Mouse (Mus musculus) cerebellum, postnatal 10 days (tissue): ENCODE measurements around the gene Dok5.

Source experiments
- DNase-seq, 2 experiments: peaks; one replicate each; pipeline ENCODE4 v3.0.0; 2021; ENCODE audit warnings: mixed read lengths in 2 of 2

The Dok5 gene

DNA sequence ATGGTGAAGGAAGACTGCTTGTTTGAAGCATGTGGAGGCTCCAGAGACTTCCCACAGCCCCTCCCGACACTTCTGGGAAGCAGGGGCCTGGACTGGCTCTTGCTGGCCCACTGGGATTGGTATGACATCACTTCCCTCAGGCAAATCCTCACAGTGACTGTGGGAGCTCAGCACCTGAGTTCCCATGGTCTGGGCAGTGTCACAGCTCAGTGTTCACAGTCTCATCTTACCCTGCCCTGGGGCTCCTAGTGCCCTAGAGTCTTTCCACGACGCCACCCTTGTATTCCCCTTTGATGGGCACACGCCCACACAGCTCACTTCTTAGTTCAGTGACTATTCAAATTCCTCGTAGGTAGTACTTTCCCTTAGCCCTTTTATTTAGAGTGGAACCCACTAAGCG is 71.4 kb downstream of the Dok5 start:
- no peak for DNase-seq

DNA sequence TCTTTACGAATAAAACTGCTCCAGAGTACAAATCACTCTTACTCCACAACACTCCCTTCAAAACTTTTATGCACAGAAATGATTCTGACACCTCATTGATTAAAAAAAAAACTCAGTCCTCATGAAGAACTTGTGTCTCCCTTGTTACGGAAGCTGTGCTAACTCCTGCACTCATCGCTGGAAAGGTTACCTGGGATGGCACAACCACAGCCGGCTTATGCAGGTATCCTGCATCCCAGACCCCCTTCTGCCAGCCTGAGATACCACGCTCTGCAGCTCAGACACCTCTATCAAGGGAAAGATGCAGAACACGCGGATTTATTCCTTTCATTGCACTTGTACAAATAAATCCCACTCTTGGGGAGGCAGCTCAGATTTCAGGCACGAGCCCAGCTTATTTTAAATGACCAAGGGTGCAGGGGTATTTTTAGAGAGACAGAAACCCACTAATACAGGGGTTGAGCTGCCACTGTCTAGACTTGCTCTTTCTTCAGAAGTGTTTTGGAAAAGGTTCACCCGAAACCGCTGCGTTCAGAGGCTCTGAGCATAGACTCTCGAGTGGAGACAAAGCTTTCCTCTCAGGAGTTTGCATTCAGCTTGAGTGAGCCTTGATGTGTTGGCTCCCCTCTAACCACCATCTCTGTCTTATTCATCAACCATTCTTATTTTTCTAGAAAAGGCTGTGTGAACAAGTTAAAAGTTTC is 76.1 kb downstream of the Dok5 start:
- no peak for DNase-seq

DNA sequence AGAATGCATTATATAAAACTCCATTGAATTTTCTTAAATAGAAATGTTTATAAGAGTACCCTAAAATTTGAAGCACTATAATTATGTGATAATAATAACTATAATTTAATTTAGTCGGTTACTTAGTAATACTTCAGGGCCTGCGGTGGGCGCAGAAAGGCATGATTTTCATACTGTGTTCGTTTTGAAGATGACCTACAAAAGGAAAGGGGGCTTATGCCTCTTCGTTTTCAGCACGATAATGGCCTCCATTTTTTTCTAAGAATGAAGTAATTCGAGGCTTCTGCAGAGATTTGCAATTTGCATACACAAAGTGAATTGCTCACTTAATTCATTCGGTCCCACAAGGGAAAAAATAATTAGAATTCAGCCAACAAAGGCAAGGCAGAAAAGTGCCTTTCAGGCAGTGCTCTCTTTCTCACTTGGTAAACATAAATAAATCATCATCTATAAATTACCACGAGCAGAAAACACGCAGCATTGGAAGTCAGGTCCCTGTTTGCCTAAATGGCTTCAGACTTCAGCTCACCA is 76.7 kb downstream of the Dok5 start:
- no peak for DNase-seq

DNA sequence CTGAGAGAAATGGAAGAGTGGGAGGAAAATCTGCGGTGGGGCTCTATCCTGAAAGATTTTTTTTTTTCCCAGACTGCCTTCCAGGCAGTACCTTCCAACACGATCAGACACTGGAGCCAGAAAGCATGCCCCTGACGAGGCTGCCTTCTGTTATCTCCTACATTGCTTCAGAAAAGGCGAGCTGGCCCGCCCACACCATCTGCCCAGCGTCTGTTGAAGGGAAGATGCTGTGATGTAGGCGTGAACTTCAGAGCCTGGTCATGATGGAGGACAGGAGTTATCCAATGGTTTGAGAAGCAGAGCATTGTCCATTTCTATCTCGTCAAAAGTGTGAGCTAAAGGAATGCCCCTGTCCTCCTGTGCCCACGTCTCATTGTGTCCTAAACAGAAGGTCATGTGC is 79.7 kb downstream of the Dok5 start:
- peak; percentile 94 to 97 for DNase-seq

DNA sequence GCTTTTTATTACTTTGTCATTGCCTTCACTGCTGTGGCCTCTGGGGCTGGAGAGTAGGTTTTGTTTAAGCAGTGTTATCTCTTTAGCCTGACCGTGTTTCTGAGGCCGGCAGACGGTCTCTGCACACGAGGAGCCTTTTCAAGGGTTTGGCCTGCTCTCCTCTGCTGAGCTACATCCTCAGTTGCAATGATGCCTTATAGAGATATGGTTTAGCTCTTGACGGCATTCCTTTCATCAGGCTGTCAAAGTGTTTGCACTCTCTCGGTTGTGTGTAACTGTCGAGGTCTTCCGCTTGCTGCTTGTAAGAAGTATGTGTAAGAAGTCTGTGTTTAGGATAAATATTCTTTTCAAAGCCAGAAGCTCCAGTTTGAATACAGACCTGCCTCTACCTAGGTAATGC is 84.7 kb downstream of the Dok5 start:
- DNase-seq, result no peak

DNA sequence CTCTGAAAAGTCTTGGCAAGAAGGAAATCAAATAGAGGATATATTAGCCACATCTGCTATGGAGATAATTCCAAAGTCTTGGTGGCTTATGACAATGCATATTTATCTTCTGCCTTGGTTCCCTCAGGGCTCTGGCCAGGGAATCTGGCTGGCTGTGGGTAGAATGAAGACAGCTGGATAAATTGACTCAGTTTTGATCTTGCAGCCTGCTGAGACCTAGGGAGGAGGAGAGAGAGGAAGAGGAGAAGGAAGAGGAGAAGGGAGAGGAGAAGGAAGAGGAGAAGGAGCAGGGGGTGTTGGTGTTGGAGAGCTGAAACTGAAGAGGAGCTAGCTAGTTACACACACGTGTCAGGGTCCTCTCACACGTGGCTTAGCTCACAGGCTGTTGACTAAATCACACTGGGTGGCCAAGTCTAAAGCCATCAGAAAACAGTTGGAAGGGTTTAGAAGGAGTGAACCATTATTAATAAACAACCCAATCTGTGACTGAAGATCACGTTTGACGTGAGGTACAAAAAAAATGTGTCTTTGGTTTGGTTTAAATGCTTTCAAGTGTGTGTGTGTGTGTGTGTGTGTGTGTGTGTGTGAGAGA is 85.6 kb downstream of the Dok5 start:
- DNase-seq, result no peak

DNA sequence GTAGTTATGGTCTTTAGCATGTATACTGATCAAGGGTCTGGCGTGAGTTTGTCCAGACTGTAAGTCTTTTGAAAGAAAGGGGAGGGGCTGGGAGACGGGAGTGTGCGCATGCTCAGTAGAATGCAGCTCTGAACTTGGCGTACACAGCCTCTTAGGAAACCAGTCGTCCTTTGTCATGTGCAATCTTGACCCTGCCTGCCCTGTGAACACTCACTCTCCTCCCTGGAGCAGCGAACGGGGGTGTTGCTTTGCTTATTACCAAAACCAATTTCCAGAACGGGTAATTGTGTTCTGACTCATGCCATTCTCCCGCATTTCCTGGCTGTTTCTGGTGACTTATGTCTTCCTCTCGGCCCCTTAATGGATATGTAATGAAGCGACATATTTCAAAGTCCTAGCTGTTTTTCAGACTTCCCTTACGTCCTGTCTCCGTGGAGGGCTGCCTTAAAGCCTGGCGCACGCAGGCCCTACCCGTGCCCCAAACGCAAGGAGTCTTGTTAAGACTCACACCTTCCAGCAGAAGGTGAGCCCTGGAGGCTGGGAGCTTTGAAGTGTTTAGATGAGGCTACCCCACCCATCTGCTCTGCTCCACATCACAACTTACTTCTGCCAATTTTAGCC is 95.3 kb downstream of the Dok5 start:
- no peak for DNase-seq

DNA sequence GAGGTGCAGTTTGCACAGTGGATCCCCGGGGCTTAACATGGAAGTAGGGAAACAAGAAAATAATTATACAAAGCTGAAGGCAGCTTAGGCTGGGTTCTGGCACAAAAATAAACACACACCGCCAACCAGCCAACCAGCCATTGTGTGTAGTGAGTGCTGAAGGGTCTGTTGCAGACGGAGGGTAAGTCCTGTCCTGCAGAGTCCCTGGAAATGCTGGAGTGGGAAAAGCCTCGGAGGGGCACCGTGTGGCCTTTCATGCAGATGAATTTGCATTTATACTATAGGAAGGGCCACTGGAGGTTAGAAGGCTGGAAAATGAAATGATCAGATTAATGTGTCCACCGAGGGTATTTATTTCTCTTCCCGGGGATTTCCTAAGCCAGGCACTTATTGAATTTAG is 97.2 kb downstream of the Dok5 start:
- peak in 1 of 2 experiments; percentile 29 for DNase-seq

DNA sequence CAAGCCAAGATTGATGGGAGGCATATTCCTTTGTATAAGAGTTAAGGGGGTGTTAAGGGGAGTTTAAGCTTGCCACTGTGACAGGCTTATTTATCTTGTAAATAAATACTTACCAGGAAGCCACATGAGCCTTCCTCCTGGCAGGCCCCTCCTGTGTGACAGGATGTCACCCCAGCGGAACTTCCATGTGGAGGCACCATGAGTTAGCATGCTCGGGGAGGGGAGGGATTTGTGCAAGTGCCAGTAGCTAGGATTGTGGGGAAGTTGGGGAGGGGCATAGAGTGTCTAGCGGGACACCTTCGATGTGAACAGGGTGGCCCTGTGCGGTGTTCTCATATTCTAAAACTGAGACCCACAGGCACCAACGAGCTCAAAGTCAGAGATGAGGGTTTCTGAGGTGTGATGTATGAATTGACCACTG is 97.6 kb downstream of the Dok5 start:
- no peak for DNase-seq

DNA sequence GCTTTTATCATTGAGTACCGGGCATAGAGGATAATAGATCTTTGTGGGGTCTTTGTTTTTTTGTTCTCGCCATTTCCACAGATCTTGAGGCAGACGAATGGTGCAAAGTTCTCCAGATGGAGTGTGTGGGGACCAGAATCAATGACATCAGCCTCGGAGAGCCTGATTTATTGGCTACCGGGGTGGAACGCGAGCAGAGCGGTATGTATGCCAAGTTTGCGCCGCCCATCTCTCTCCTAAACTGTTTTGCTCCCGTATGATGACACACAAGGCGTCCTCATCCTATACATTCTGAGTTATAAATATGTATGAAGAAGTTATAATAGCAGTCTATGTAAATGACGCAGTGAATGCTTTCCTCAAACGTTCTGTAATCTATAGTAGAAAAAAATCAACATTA is 98.4 kb downstream of the Dok5 start:
- no peak for DNase-seq

DNA sequence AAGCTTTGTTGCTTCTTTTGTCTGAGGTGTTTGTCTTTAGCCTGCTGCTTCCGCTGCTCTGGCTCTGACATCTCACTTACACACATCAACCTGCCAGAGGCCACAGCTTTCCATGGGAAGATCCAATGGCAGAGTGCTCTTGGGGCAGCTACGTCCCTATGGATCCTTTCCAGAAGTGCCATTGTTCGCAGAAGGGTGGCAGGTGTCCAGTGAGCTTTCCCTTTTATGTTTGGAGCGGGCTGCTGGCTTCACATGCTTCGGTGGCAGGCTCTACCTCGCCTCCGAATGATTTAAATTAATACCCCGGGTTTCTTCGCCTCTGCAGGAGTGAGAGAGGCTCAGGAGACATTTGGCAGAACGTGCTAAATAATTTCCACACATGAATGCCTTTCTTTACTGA is 105.3 kb downstream of the Dok5 start:
- peak; percentile 76 to 80 for DNase-seq

DNA sequence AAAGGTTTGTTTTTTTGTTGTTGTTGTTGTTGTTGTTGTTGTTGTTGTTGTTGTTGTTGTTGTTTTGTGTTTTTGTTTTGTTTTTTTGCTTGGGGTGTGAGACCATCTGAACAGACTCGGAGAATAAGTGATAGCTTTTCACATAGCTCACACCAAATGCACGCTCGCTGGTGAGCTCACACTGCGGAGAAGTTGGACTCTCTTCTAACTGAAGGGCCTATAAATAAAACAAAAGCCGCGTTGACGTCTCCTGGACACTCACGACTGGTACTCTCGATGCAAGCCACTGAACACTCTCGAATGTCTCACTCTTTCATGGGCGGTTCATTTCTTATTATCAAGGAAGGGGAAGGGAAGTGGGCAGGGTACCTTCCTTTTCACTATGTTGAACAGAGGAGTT is 105.8 kb downstream of the Dok5 start:
- DNase-seq, result no peak

DNA sequence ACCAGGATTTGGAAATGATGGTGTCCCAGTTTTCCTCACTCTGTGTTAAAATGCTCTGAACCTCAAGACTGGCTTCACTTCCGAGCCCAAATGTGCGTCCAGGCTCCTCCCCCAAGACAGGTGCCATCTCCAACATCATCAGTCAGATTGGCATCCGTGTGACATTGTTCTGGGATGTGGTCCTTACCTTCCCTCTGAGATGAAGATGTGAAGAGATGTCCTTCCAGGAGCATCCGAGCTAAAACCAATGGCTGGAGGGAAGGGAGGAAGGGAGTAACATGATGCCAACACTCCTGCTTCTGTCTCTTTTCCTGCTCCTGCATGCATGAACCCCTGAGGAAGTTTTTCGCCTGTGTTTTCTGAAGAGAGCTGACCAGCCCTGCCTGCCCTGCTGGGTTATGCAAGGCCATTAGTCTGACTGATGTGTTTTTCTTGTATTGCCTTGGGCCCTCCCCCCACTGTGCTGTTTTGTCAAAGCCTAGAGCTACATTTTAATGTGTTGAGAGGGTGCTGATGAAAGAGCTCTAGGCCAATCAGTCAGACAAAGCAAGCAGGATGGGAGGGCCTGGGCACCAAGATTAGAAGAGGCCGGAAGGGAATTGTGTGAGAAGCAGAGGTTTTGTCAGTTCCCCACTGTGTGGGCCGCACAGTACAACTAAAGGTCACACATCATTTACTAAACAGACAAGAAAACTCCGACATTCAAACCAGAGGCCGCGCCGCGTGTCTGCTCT is 106.4 kb downstream of the Dok5 start:
- peak in 1 of 2 experiments; percentile 26 for DNase-seq

DNA sequence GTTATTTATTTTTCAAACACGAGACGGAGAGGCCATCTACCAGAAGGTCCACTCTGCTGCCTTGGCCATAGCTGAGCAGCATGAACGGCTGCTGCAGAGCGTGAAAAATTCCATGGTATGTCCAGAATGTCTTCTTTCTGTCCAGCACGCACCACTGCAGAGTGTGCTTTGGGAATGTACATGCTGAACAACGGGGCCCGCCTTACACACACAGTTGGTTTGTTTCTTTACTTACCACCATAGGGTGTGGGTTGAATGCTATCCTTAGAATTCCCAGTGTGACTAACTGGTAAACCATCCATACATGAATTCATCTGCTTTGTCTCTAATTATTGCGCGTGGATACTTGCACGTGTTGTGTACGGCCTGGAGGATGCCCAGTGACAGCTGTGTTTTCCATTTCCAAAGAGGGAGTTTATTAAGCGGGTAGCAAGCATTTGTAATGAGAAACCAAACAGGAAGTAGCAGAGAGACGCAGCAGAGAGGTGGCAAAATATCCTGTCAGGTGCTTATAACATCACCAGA is 109.9 kb downstream of the Dok5 start:
- no peak for DNase-seq

DNA sequence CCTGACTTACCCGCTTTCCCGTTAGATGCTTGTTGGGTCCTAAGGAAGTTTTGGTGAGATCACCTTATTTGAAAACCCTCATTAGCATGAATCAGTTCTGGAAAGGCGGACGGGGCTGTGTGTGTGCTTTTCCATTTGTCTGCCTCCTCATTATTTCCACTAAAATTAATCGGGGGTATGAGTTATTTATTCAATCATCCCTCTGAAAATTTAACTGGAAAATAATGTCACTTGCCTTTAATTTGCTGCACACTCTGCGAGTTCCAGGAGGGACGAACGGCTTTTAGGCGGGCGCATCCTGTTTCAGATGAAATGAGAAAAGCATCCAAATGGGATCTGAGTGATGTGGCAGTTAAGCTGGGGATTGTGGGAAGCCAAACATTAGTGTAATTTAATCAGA is 113.9 kb downstream of the Dok5 start:
- DNase-seq, result no peak

DNA sequence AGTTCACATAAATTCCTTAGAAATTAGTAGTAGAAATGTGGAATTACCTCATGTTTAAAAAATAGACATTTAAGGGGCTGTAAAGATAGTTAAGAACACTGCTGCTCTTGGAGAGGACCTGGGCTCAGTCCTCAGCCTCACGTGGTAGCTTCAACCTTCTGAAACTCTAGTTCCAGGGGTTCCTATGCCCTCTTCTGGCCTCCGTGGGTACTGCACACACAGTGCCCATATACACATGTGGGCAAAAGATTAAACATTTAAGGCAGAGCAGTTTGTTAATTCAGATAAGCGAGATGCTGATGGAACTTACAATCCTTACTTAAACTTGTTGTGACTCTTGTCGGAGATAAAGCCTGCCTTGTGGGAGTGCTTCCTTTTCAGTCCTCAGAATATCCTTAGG is 118.5 kb downstream of the Dok5 start:
- DNase-seq, result no peak

DNA sequence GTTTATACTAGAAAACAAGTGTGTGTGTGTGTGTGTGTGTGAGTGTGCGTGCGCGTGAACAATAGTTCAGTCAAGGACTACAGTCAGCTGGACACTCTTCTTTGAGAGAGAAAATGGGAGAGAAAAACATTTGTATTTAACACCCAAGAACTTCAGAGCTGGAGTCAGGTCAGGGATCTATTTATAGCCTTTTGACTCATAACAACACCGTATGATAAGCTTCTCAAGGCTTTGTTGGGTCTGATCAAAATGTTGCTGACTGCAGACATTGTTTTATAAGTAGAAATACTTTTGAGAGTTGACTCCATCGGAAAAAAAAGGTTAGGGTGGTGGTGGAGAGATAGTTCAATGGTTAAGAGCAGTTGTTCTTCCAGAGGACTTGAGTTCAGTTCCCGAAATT is 120.7 kb downstream of the Dok5 start:
- DNase-seq, result no peak

DNA sequence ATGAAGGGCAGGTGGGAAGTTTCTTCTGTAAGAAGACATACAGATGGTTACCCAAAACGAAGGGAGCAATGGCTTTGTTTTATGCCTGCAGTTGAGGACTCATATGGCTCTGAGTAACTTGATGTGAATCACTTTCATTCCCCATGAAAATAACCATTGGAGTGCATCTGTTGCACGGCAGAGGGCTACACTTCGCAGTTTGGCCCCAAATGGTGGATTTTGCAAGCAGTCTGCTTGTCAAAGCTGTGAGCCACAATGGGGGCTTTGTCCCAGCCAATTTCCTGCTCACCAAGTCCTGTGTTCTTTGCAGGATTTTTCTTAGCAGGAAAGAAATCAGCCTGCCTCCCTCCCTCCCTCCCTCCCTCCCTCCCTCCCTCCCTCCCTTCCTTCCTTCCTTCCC is 123.6 kb downstream of the Dok5 start:
- DNase-seq, result peak; percentile 39 to 56

DNA sequence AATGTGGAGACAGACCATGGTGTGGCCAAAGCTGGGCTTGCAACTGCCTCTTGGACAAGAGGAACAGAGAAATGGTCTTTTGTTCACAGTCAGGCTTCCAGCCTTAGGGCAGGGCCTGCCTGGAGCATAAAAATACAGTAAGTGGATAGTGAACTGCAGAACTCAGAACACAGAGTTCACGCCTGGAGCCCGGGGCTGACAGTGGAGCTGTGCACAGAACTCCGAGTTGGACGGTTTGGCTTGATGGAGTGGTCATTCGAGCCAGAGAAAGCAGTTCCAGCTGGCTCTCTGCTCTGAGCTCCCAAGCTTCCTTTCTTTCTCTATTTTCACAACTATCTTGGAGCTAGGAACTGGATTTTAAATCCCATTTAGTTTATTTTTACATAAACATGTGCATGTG is 124.5 kb downstream of the Dok5 start:
- DNase-seq, result peak; percentile 75 to 76

DNA sequence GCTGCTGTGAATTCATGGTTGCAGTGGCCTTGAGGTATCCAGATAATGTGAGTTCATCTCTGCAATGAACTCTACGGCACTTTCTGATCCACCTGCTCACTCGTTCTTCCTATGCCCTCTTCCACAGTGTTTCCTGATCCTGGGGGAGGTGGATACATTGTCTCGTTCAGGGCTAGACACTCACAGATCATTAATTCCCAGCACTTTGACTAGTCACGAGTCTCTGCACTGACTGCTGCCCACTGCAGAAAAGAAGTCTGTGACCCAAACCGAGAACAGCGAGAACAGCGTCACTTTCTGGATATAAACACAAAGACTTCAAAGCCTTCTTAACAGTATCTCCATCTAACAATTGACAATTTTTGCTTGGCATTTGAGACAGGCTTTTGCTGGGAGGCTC is 125.9 kb downstream of the Dok5 start:
- DNase-seq, result no peak

DNA sequence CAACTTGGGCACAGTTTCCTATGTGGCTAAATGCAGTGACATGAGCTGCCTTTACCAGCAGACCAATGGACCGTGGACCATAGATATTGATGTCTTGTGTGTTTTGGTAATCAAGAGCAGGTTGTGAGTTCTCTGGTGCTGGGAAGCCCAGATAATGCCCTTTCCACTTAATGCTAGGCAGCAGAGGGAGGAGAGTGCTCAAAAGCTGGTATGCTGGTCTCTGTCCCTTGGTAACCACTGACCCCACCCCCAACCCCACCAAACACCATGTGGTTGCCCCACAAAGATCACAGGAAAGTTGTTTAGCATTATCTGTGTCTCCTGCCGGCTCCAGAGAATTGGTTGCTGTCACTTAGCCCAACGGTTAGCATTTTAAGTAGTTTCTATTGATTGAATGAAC is 127.0 kb downstream of the Dok5 start:
- no peak for DNase-seq

DNA sequence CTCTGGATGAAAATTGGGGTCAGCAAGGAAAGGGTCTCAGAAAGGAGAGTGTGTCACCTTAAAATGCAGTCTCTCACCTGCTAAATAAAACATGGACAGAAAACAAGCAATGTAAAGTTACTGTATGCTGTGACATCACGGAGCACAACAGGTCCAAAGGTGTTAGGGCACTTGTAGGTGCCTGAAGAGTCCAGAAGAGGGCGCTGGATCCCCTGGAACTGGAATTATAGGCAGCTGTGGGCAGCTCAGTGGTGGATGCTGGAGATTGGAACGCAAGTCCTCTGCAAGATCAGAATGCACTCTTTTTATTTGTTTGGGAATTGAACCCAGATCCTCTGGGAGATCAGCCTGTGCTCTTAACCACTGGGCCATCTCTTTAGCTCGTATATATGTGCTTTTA is 129.0 kb downstream of the Dok5 start:
- DNase-seq, result peak in 1 of 2 experiments; percentile 29

DNA sequence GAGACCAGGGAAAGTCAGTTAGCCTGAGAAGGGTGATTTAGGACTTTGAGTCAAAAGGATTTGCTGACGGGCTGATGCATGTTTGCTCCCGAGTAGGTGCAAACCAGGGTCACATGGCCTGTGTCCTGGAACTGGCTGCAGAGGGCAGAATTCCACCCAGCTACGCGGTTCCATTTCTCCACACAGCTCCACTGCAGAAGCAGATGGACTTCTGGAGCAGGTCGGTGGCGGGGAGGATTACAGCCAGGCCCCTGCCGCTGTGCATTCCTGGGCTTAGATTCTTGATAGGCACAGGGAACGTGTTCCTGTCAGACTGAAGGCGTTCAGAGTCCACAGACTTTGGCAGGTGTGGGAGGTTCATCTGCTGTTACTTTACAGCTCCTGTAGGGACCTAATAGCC is 131.2 kb downstream of the Dok5 start:
- peak; percentile 45 to 52 for DNase-seq
